Mouse (Mus musculus) liver, embryonic 14.5 days (tissue): ENCODE measurements at regions not wholly inside any gene's neighbourhood (a gene's known extent, or its start where the extent isn't known, plus 50 kb on each side); places are given as distances from the start of the nearest gene placed in this dataset.

Experiments used
- ATAC-seq: fragments of 200-750 bp; cut with Nextera tagmentation; 2 replicates; pipeline ENCODE4 v1.8.0; 2017; ENCODE audit warnings: moderate number of reproducible peaks, mild to moderate bottlenecking, moderate library complexity; ENCODE audit not compliant: insufficient read depth
- DNase-seq, 3 experiments: peaks; one replicate each; pipeline ENCODE4 v3.0.0-alpha.2; 2012 to 2013; ENCODE audit warnings: low read depth in 3 of 3, low spot score in 3 of 3
- H3K27ac ChIP-seq: fragments of 300-500 bp; sonication (generic); 2 replicates; pipeline ENCODE4 v1.5.1; 2014; ENCODE audit warnings: moderate library complexity, mild to moderate bottlenecking, control low read depth, inconsistent platforms
- H3K27me3 ChIP-seq: fragments of 300-500 bp; sonication (generic); 2 replicates; pipeline ENCODE4 v1.6.1; 2014; ENCODE audit warnings: mild to moderate bottlenecking, low read length, moderate library complexity; ENCODE audit not compliant: control insufficient read depth, insufficient read depth
- H3K36me3 ChIP-seq: fragments of 300-500 bp; sonication (generic); replicated peaks from 2 replicates; pipeline ENCODE4 v1.6.1; 2014; ENCODE audit warnings: low read depth; ENCODE audit not compliant: control insufficient read depth, insufficient read depth
- H3K4me1 ChIP-seq, 2 experiments: fragments of 200-500 bp in 1 of 2; fragments of 300-500 bp in 1 of 2; sonication (generic) in 1 of 2; replicated peaks; 2 replicates each; pipeline ENCODE4 v1.6.1; 2012 to 2014; ENCODE audit warnings: antibody characterized with exemption in 1 of 2, inconsistent platforms in 1 of 2, low read length in 1 of 2; ENCODE audit not compliant: control insufficient read depth in 2 of 2, insufficient read depth in 2 of 2
- H3K4me2 ChIP-seq: fragments of 300-500 bp; sonication (generic); 2 replicates; pipeline ENCODE4 v1.6.1; 2014; ENCODE audit warnings: low read depth, mild to moderate bottlenecking, control low read depth, moderate library complexity
- H3K4me3 ChIP-seq, 2 experiments: fragments of 200-500 bp in 1 of 2; fragments of 300-500 bp in 1 of 2; sonication (generic) in 1 of 2; 2 replicates each; pipeline ENCODE4 v1.5.1; 2012 to 2014; ENCODE audit warnings: low read depth in 2 of 2, low read length in 2 of 2, mild to moderate bottlenecking in 2 of 2, control low read depth in 1 of 2, inconsistent platforms in 1 of 2, moderate library complexity in 1 of 2; ENCODE audit not compliant: insufficient read depth in 1 of 2
- H3K9ac ChIP-seq: fragments of 300-500 bp; sonication (generic); replicated peaks from 2 replicates; pipeline ENCODE4 v1.6.1; 2014; ENCODE audit warnings: mild to moderate bottlenecking, control low read depth, moderate library complexity
- H3K9me3 ChIP-seq: fragments of 300-500 bp; sonication (generic); 2 replicates; pipeline ENCODE4 v1.6.1; 2016; ENCODE audit warnings: low read length, mixed read lengths; ENCODE audit not compliant: control insufficient read depth
- CTCF ChIP-seq: IDR thresholded peaks from 2 replicates; pipeline ENCODE4 v1.5.1; 2016; ENCODE audit warnings: antibody characterized with exemption, low read depth, control low read depth
- EP300 ChIP-seq: IDR thresholded peaks from 2 replicates; pipeline ENCODE4 v1.6.1; 2016; ENCODE audit warnings: antibody characterized with exemption, low read depth
- WGBS: fragments of 180-500 bp; shearing (Covaris S2); extraction: QIAGEN DNeasy Blood & Tissue Kit; methylation state at CpG from one replicate; pipeline ENCODE4 v1.1.7; 2014; ENCODE audit not compliant: insufficient replicate concordance; 5-methylcytosine and 5-hydroxymethylcytosine counted together

DNA sequence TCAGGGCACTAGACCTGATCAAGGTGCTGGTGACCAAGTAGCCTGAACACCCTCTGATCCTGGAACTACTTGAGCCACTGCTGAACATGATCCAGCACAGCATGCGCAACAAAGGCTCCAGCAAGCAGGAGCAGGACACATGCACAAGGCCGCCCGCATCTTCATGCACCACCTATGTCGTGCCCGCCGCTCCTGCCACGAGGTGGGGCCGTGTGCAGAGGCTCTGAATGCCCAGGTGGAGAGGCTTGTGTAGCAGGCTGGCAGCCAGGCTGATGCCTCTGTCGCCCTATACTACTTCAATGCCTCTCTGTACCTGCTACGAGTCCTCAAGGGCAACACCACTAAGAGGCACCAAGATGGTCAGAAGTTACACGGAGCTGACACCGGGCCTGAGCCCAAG, 156.1 kb downstream of the Mbip start:
- Histone ChIP-seq H3K9me3 (no peaks in the 10 kb centered on the region), H3K36me3 (no peaks in the 10 kb centered on the region), H3K4me3 (no peak overlapping the region), H3K27me3 (no peaks in the 10 kb centered on the region), H3K27ac (no peak overlapping the region), H3K9ac (no peak overlapping the region), H3K4me1 (no peaks in the 10 kb centered on the region), H3K4me2 (no peak overlapping the region)
- WGBS, result 78% methylated on average over 12 of the region's 12 CpGs
- ATAC-seq (no peak), DNase-seq (no peak)
- no peak for TF ChIP-seq CTCF

- no peaks in the 10 kb centered on the region for H3K36me3 ChIP-seq
- no peak for DNase-seq
- no peaks in the 10 kb centered on the region for H3K27me3 ChIP-seq
- TF ChIP-seq CTCF, result no peak
- no peak for TF ChIP-seq EP300
- 58% methylated on average over 3 of the region's 3 CpGs for WGBS
- H3K4me2 ChIP-seq, result no peak overlapping the region
- no peak for ATAC-seq
- H3K4me1 ChIP-seq, result no peaks in the 10 kb centered on the region
- H3K9ac ChIP-seq, result no peak overlapping the region
- no peak overlapping the region for H3K27ac ChIP-seq
- H3K9me3 ChIP-seq, result no peaks in the 10 kb centered on the region
- no peak overlapping the region for H3K4me3 ChIP-seq
Measured at GRCm38 (mm10) chr12:56160736-56161135, 185.0 kb downstream of the Mbip start.

GRCm38 (mm10) chr12:56144359-56144758, 201.3 kb downstream of the Mbip start:
- no peak for DNase-seq
- Histone ChIP-seq H3K27ac (no peak overlapping the region), H3K9me3 (no peaks in the 10 kb centered on the region), H3K4me2 (no peak overlapping the region), H3K4me1 (no peaks in the 10 kb centered on the region), H3K27me3 (no peaks in the 10 kb centered on the region), H3K4me3 (no peak overlapping the region), H3K9ac (no peak overlapping the region), H3K36me3 (no peaks in the 10 kb centered on the region)
- 8% methylated on average over 1 of the region's 1 CpGs for WGBS
- ATAC-seq, result no peak
- TF ChIP-seq EP300 (no peak), CTCF (no peak)

DNA sequence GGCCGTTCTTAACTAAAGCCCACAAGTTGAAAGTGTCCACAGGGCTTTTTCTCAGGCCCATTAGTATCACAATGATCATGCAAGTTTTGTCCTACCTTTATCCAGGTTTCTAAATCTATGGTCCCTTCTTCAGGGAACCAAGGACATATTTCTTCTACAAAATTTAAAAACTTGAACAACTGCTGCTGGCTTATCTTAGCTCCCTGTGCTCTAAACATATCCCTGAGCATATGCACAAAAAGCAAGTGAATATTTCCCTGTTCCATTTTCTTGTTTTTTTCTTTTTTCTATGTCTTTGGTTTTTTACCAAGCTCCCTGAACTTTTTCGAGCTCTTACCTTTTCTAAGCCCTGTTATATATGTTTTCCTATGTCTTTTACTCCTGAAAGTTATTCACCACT, 201.9 kb downstream of the Mbip start:
- no peak overlapping the region for H3K27ac ChIP-seq
- no peak for ATAC-seq
- H3K9ac ChIP-seq, result no peak overlapping the region
- no peak overlapping the region for H3K4me2 ChIP-seq
- TF ChIP-seq CTCF (no peak), EP300 (no peak)
- no peak overlapping the region for H3K4me3 ChIP-seq
- H3K27me3 ChIP-seq, result no peaks in the 10 kb centered on the region
- no peaks in the 10 kb centered on the region for H3K36me3 ChIP-seq
- 33% methylated on average over 2 of the region's 2 CpGs for WGBS
- H3K9me3 ChIP-seq, result no peaks in the 10 kb centered on the region
- H3K4me1 ChIP-seq, result no peaks in the 10 kb centered on the region
- no peak for DNase-seq

DNA sequence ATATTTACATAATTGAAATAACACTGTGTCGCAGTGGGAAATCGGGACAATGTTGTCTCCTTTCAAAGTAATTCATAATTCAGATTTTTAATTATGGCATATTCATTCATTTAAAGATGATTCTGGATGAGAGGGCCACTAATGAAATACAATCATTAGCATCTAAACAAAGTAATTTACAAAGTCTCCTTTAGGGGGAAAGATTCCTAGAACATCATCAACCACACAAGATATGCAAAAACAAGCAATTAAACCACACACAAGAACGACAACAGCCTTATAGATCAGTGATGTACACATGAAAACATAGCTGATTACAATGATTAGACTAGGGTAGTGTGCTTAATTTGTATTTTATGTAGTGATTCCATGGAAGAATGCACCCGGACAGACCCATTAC, 231.2 kb downstream of the Mbip start:
- no peak overlapping the region for H3K27ac ChIP-seq
- H3K4me1 ChIP-seq, result no peaks in the 10 kb centered on the region
- H3K27me3 ChIP-seq, result no peaks in the 10 kb centered on the region
- 63% methylated on average over 4 of the region's 4 CpGs for whole genome bisulfite sequencing
- TF ChIP-seq EP300 (no peak), CTCF (no peak)
- DNase-seq, result no peak
- H3K4me3 ChIP-seq, result no peak overlapping the region
- H3K4me2 ChIP-seq, result no peak overlapping the region
- H3K9ac ChIP-seq, result no peak overlapping the region
- no peaks in the 10 kb centered on the region for H3K36me3 ChIP-seq
- no peak for ATAC-seq
- H3K9me3 ChIP-seq, result no peaks in the 10 kb centered on the region

DNA sequence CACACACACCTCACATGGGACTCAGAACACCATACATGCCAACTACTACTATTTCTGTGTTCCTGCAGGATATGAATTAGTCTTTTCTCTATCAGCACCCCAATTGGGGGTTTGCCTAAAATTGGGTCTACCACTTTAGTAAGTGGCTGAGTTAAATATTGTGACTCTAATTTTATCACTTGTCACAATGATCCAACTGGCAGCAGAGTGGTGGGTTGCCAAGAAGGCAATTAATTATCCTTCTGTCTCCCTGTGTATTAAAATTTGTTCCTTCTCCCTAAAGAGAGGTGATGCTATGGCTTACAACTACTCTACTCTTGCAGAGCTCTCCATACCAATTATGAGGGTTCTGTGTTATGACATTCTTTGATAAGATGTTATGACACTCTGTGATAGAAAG, 245.3 kb downstream of the Brms1l start:
- DNase-seq (no peak), ATAC-seq (no peak)
- H3K36me3 ChIP-seq, result no peaks in the 10 kb centered on the region
- TF ChIP-seq CTCF, result no peak
- H3K27ac ChIP-seq, result no peak overlapping the region
- H3K27me3 ChIP-seq, result no peaks in the 10 kb centered on the region
- no peaks in the 10 kb centered on the region for H3K4me1 ChIP-seq
- H3K4me3 ChIP-seq, result no peak overlapping the region
- no peak overlapping the region for H3K4me2 ChIP-seq
- H3K9me3 ChIP-seq, result no peaks in the 10 kb centered on the region
- H3K9ac ChIP-seq, result no peak overlapping the region
